Mouse (Mus musculus): ENCODE measurements at regions not wholly inside any gene's neighbourhood (a gene's known extent, or its start where the extent isn't known, plus 50 kb on each side); places are given as distances from the start of the nearest gene placed in this dataset.

- TF ChIP-seq CTCF (IDR thresholded peaks at IDR 0.05; ENCODE audit: borderline replicate concordance, insufficient read depth, low read depth, low read length) = no peak
- no peak for TF ChIP-seq POLR2A (IDR thresholded peaks at IDR 0.05; ENCODE audit: borderline replicate concordance, insufficient read depth, low read length)
Measured at GRCm38 (mm10) chr3:150846029-150846428, 591.7 kb upstream of the Adgrl4 start.

Data from cerebellum, adult 2 months (tissue).